Mouse (Mus musculus) adrenal gland, postnatal 4 days (tissue): ENCODE data around the gene Nog. TPM values are rescaled to one million over a fixed set of nuclear protein-coding genes. Genes with fewer than 3 reads are reported as not detected.

Experiments used
- DNase-seq, 2 experiments: peaks; one replicate each; pipeline ENCODE4 v3.0.0; 2021 to 2022; ENCODE audit warnings: low spot score in 2 of 2, mixed read lengths in 2 of 2
- long read RNA-seq, 2 experiments: library from polyadenylated mRNA; stranded (forward); transcript quantifications; one replicate each; pipeline ENCODE4 v2.0.0; 2021
- total RNA-seq, 2 experiments: library from RNA; stranded (reverse); gene quantifications; 2 replicates each; pipeline ENCODE4 v1.2.3; 2021

Nog gene
- total RNA-seq, result under 1 TPM; 0.17 to 0.78 TPM
- long read RNA-seq, experiment 1, result 0 reads
- long read RNA-seq, experiment 2, partial matches to known transcripts, result 0 of 1 reads
- long read RNA-seq, experiment 2, other reads (novel, unspliced or antisense), result 0 of 1 reads

DNA sequence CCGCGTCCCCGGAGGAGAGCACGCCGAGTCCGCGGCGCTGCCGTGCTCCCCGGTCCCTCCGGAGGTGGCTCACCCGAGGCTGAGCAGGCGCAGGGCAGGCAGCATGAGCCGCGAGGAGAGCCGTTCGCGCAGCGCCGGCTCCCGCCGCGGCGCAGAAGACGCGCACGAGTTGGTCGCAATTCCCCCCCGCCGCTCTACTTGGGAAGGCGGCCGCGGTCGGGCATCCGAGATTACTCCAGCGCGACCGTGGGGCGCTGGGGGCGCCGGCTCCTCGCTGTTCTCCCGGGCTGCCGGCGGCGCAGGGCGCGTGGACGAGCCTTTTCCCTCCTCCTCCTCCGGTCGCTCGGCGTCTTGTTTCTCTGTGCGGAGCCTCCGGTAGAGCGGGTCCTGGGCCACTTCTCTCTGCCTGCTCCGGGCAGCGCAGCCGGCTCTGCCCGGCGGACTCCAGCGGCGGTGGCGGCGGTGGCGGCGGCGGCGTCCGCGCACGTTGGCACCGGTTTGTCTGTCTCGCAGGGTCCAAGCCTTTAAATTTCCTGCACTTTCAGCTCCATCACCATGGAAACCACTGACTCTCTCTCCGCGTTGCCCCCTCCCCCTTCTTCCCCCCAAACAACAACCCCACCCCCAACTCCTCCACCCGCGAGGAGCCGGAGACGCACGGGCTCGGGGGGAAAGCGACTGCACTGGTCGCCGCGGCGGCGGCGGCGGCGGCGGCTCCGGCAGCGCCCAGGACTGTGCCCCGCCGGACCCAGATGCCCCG lies at the start of gene Nog:
Nog (minus strand) TSS at position 277 of the 760 bp plus-strand sequence.
- peak in 1 of 2 experiments; percentile 11 for DNase-seq

DNA sequence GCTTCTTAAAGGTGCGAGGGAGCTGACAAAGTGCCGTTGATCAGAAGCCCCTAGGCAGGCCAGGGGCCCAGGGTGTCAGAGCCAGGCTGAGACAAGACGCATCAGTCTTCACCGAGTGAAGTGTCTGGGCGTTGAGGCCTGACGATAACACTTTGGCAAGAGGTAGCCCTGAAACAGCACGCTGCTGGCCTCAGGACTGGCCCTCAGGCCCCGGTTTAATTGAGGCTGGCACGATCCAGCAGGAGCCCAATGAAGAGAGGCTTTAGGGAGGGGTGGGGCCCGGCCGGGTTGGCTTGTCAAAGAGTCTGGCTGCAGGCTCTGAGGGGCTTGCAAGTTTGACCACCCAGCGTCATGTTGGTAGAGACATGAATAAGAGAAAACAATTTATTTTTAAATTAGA lies 38.1 kb upstream of the Nog start:
- DNase-seq, result no peak

DNA sequence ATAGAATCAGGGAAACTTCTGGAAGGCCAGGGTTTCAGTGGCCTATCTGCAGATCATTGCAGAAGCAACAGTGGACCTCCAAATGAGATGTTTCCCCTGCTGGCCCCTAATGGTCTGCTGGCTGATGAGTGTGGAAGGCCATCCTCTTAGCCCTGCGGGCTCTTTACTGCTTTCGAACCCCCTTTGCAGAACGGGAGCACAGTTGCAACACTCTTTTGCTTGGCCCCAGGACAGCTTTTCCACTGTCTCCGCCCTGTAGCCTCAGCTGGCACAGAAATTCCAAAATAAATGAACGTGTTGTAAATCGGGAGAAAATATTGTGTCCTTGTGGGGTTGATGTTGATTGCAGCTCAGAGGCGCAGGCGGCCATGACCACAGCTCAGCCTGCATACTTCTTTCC lies 37.7 kb upstream of the Nog start:
- no peak for DNase-seq

DNA sequence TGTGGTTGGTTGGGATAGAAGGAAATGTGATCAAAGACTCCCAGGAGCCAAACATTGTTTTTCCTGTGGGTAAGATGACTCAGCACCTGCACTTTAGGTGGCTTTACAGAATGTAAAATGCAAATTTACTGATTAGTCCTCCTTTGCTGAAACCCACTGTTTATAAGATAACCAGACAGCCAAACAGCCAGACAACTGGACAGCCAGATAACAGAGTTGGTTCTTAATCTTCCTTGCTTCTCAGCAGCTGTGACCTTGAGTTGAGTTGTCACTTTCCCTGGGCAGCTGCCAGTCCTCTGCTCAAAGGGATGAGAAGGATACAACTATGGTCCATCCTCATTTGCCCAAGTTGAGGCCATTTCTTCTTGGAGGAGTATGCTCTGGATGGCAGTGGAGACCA lies 35.8 kb upstream of the Nog start:
- DNase-seq, result no peak

DNA sequence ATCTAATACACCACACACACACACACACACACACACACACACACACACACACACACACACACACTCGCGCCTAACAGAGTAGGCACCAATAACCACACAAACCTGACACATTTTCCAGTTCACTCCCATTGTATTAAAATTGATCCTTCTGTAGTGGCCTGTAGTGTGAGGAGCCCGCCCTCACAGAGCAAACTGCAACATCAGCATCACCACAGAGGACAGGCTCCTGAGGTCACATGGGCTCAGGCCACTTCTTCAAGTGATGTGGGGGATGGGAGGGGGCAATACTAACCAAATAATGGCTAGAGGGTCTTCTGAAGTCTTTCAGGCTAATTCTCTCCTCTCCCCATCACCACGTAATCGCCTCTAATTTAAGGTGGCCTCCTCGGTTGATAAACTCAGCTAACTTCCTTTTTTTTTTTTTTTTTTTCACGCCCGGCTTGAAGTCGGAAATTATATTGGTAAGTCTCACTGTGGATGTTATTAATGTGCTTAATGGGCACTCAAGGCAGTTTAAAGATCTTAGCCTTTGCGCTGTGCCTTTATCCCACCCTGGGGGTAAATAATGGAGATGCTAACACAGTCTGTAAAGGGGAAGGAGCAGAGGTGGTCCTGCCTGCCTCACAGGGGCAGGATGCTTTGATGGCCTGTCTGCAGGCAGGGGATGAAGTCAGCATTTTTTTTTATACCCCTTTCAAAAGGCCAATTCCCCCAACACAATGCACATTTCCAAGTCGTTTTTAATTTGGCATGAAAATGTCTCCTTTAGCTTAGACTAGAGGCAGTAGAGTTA lies 25.2 kb upstream of the Nog start:
- no peak for DNase-seq

DNA sequence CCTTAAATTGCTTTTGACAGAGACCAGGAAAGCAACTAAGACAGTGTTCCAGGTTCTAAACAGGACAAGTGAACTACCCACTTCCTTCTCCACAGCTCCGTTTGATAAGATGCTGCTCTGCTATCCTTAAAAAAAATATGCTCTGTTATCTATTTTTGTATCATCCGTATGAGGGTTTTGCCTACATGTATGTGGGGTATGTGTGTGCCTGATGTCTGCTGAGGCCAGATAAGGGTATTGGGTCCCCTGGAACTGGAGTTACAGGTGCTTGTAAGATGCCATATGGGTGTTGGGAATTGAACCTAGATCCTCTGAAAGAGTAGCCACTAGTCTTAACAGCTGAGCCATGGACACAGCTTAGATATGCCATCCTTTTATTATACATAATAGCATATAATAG lies 19.6 kb upstream of the Nog start:
- DNase-seq, result no peak

DNA sequence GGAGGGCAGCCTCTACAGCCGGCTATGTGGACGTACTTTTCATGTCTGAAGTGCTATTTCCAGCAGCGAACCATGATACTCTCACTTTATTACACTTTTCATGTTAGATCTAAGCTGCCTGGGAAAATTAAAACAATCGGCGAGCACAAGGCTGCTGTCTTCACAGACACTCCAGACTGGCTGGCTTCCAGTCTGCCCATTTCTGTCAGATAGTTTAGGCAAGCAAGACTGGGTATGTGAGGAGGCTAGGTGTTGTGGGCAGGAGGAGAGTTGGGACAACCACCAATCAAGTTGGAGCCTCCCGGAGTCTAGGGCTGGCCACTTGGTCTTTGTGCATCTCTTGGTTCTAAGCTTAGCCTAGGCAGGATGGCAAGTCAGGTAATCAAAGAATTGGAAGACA lies 17.5 kb upstream of the Nog start:
- no peak for DNase-seq

DNA sequence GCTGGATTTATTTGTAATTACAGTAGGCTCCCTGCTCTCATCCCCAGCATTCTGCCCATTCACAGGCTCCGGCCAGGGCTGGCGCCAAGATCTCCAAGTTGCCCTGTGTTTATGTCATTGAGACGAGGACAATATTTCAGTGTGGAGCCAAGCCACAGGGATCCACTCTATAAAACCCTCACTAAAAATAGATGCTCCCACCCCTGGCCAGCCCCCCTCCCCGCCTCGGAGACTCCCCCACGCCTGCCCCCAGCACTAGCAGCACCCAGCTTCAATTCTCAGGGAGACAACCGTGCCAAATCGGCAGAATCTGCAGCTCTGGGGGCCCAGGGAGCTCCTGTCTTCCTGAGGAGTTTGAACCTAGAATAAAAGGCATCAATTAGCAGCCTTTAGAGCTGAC lies 16.2 kb upstream of the Nog start:
- no peak for DNase-seq

DNA sequence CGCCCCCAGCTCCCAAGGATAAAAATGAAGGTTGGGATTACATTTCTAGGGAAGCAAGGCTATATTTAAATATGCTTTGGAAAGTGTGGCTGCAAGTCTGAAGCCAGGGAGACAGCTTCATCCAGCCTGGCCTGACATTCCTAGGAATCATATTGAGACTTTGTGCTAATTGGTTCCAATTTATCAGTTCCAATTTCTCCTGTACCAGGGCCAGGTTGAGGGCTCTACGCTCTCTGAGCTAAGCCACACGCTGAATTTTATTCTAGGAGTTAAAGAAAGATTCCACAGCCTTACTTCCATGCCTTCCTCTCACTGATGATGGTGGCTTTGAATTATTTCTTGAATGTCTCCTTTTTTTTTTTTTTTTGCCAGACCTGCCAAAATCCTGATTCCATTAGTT lies 15.6 kb upstream of the Nog start:
- no peak for DNase-seq

DNA sequence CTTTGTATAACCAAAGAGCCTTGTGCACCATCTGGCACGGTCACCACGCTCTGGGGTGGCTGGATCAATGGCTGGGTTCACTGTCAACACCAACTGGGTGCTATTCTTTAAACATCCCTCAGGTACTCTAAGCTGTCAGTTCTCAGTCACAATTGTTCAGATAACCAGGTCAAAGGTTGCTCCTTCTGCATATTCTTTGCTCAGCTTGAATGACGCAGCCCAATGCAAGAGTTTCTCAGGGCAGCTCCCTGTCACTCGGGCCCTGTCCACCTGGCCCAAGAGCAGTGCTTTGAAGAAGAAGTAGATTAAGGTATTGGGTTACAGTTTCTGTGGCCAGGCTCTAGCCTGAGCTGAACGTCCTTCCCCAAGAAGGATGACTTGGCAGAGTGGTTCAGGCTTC lies 12.2 kb upstream of the Nog start:
- no peak for DNase-seq

DNA sequence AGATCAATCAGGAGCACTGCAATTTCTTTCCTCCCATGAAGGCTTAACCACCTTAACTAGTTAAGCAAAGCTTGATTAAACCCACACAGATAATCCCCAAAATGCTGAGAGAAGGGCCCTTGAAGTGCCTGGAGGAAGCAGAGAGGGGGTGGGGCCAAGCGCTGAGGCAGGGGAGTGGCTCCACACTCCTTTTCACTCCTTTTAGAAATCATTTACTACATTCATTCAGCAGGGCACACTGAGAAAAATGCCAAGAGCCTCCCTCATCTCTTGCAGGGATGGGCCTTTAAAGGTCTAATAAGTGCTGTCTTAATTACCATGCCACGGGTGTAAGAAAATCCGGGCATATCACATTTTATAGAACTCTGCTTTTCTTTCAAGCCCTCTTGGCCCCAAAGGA lies 10.2 kb upstream of the Nog start:
- no peak for DNase-seq

DNA sequence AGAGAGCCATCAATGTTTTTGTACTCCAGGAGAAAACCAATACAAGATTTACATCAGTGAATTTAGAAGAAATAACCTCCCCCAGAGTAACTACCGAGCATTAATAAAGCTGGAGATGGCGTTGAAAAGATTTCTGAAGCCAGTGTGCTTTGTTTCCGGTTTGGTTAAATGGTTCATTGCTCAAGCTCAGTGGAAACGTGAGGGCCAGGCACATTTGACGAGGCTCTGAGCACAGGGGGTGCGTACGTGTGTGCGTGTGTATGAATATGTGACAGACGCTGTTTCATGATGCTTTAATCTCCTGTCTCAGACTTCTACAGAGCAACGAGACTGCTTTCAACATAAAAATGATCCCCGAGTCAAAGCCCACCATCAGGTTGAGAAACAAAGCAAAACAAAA lies 8.1 kb upstream of the Nog start:
- DNase-seq, result no peak

DNA sequence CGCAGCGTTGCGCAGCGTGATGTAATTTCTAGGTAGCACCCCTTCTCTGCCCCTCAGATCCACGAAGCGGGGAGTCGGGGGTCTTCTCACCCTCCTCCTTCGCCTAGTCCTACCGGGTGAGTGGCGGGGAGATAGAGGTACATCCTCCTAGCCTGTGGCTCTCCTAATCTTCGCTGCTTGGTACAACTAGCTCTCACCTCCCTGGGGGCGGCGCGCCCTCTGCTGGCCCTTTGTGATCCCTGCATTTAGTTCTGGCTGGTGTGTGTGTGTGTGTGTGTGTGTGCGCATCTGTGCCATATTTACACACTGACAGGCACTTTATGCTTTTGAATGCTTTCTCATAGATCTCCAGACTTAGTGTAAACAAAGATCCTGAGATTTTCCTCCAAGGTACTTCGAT lies 1.3 kb upstream of the Nog start:
- peak; percentile 67 to 77 for DNase-seq

DNA sequence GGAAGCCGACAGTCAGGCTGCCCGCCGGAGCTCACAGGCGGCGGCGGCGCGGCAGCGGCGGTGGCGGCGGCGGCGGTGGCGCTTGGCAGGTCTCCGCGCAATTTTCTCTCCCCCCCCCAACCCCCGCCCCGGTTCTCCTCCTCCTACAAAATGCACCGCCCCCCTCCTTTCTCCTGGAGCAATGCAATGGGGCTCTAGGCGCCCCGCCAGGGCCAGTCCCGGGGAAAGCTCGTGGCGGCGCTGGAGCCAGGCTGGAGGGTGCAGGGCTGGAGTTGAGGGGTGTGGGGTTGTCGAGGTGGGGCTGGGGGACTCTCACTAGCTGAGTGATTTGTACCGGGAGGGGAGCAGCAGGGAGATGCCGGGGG lies 666 bp upstream of the Nog start:
- DNase-seq, result peak in 1 of 2 experiments; percentile 44

DNA sequence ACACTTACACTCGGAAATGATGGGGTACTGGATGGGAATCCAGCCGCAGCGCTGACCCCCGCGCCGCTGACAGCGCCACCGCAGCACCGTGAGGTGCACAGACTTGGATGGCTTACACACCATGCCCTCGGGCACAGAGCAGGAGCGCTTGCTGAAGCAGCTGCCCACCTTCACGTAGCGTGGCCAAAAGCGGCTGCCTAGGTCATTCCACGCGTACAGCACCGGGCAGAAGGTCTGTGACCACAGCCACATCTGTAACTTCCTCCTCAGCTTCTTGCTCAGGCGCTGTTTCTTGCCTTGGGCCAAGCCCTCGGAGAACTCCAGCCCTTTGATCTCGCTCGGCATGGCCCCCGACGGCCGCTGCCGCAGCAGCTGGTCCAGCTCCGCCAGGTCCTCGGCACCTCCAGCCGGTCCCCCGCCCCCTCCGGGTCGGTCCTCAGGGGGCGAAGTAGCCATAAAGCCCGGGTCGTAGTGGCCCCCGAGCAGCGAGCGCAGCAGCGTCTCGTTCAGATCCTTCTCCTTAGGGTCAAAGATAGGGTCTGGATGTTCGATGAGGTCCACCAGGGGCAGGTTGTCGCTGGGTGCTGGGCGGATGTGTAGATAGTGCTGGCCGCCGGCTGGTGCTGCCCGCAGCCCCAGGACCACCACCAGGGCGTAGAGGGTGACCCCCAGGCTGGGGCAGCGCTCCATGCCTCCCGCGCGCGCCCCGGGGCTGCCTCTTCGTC lies 639 bp downstream of the Nog start:
- no peak for DNase-seq

DNA sequence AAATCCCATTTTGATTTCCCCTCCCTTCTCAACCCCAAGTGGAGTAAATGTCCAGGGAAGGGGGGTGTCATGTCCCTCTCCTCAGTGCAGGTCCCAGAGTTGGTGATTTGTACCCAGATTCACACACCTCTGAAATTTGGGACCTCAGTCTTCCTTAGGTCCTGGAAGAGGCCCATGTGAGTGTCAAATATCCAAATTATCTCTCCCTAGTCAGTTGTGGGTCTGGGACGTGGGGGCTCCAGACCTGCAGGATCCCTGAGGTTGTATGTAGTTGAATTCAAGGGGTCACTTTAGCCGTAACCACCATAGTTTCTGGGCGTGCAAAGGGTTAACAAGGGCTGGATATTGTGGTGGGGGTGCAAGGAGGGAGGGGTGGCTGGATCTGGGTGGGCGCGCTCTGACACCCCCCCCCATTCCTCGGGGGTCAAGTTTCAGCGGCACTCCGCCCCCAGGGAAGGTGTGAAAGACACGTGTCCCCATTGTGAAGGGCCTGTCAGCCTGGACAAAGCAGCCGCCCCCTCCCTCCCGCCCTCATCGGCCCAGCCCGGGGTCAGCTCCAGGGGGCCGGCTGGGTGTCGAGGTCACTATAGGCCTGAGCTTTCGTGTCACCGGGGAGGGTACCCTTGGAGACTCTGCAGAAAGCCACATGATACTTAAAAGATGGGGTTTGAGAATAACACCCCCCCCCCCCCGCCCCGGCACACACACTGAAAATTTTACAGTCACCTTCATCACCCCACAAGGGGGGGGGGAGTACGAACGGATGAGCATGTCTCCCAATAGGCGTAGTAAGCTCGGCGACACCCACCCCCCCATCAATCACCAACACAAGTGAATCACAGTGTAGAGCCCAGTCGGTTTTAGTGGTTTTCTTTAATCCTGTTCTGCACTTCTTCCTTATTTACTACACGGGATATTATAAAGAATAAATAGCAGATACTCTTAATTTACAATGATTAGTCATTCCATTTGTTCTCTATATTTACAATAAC lies 2.1 kb downstream of the Nog start:
- no peak for DNase-seq

DNA sequence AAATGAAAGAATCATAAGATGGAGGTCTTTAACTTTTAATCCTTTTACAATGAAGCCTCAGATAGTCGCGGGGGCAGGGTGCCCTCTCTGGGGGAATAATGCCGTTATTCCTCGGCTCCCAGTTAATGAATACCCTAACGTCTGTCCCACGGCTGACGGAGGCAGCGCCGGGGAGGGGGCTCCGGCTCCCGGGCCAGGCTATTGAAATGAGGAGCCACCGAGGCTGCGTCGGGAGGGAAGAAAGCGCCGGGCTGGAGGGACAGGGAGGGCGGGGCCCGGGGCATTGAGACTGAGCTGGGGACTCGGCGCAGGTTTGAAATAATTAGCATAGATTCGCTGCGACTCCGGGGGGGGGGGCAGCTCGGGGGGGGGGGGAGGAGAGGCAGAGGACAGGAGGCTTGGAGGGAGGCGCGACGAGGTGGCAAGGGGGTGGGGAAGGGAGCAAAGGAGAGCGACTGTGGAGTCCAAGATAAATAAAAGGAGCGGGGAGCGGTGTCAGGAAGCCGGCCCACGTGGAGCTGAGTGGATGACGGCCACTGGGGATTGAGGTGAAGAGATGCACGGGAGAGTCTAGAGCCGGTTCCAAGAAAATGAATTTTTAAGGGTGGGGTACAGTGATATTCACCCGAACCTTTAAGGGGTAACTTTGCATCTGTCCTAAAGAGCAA lies 2.9 kb downstream of the Nog start:
- no peak for DNase-seq

DNA sequence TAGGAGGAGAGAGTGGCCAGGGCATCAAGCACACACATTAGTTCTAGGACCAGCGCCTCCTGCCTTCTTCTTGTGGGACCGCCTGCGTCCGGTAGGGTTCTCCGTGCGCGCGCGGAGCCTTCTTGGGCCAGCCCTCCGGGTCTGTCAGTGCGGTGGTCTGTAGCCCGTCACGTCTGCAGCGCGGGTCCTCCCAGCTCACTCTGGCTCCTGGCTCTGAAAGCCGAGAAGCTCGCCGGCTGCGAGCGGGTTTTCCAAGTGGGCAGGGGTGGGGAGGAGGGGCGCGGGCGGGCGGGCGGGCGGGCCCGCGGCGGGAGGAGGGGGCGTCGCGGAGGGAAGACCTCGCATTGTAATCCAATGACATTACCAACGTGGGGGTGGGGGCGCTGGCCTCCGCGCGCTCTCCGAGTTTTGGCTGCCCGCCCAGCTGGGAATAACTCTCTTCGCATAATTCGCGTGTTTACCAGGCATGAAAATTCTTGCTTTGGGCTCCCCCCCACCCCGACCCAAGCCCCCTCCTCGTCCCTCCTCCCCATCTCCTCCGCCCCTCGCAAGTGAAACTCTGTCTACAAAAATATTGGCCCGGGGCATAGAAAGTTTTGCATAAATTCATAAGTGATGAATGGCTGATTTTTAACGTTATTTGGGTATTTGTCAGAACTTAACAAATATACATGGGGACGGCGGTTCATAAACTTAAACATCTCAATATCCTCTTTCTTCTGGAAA lies 3.7 kb downstream of the Nog start:
- no peak for DNase-seq

DNA sequence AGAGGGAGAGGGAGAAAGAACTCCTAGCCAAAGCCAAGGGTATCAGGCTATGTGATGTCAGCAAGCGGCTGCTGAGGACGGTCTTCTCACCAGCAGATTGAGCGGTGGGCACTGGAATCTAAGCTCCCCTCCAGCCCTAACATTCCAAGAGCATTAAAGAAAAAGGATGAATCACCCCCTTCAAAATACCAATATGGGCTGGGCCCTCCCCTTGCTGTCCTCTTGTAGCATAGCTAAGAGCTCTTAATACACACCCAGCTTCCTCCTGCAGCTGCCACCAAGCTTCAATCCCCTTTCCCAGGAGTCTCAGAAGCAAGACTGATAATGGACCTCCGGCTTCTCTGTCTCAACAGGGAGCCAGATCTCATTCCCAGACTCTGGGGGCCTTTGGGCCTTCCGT lies 4.6 kb downstream of the Nog start:
- no peak for DNase-seq
